ENCODE assay signal across 19 mouse cellular contexts in the genomic region with DNA sequence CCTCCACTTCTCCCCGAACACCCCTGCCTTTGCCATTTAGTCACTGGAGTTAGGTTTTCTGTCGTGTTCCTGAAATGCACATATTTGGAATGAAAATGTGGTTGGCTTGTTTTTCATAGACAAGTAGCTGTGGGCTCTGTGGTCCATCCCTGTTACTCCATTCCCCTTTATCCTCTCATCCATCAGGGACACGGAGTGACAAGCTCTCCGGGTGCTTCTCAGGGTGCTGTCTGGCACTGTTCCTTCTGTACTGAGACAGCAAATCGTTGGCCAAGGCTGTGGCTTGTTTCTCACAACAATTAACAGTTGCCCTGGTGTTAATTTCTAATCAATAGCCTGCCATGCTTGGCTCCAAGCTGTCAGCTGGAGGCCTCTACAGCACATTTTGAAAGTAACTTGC.
DNase-seq lines count a peak whose midpoint lies in the region; ATAC-seq and TF ChIP-seq lines count a peak whose summit lies in the region.
"Had no signal": no experiment of that assay in that cellular context is flagged by ENCODE, and none has a peak within 500 bp of the region (broad histone marks: within the 10 kb centered on the region; RNA-seq: fewer than 3 reads in every experiment).

No protein-coding gene starts in this region.

- 0 out of 2 replicates have a peak, but pooled peaks cover 4% of the 10 kb centered on the region for H3K36me3 ChIP-seq in forebrain, postnatal 0 days (ENCODE audit: insufficient read depth)
- H3K36me3 ChIP-seq in forebrain, embryonic 14.5 days (ENCODE audit: control insufficient read depth, insufficient read depth, low read length), result no peaks in the 10 kb centered on the region
- H3K36me3 ChIP-seq: embryonic facial prominence, embryonic 13.5 days; forebrain, embryonic 15.5 days; heart, embryonic 13.5 days; hindbrain, embryonic 12.5 days; intestine, embryonic 15.5 days had no signal

- H3K4me1 ChIP-seq in forebrain, postnatal 0 days (ENCODE audit: insufficient read depth), result no peaks in the 10 kb centered on the region
- H3K4me1 ChIP-seq in forebrain, embryonic 14.5 days (ENCODE audit: control insufficient read depth, insufficient read depth, low read length), result no peaks in the 10 kb centered on the region
- H3K4me1 ChIP-seq: embryonic facial prominence, embryonic 13.5 days; forebrain, embryonic 15.5 days; heart, embryonic 13.5 days; hindbrain, embryonic 12.5 days; intestine, embryonic 15.5 days had no signal

- H3K27ac ChIP-seq in forebrain, postnatal 0 days (ENCODE audit: low read depth, low read length), result no peak overlapping the region
- H3K27ac ChIP-seq in forebrain, embryonic 14.5 days (ENCODE audit: low read depth, low read length), result no peak overlapping the region
- H3K27ac ChIP-seq in layer of hippocampus, adult 2 months, result peak overlapping the region; percentile 81
- H3K27ac ChIP-seq: embryonic facial prominence, embryonic 13.5 days; forebrain, embryonic 15.5 days; gastrocnemius, adult 2 months; heart, embryonic 13.5 days; hindbrain, embryonic 12.5 days; intestine, embryonic 15.5 days had no signal

- H3K4me3 ChIP-seq in forebrain, postnatal 0 days (ENCODE audit: low read depth, low read length), result no peak overlapping the region
- H3K4me3 ChIP-seq in forebrain, embryonic 14.5 days (ENCODE audit: low read depth, low read length), result no peak overlapping the region
- no peak overlapping the region for H3K4me3 ChIP-seq in layer of hippocampus, adult 2 months
- H3K4me3 ChIP-seq: embryonic facial prominence, embryonic 13.5 days; forebrain, embryonic 15.5 days; gastrocnemius, adult 2 months; heart, embryonic 13.5 days; hindbrain, embryonic 12.5 days; intestine, embryonic 15.5 days had no signal

- no peak for TF ChIP-seq POLR2A in brain, embryonic 14.5 days (IDR thresholded peaks at IDR 0.05; ENCODE audit: borderline replicate concordance, extremely low read depth, insufficient read depth, insufficient read length, poor library complexity, severe bottlenecking)

- no peak for TF ChIP-seq CTCF in forebrain, postnatal 0 days (IDR thresholded peaks at IDR 0.05; ENCODE audit: low read depth)
- no peak for TF ChIP-seq CTCF in layer of hippocampus, adult 2 months (conservative IDR thresholded peaks at IDR 0.05)
- no peak for TF ChIP-seq CTCF in brain, embryonic 14.5 days (IDR thresholded peaks at IDR 0.05; ENCODE audit: borderline replicate concordance, extremely low read depth, insufficient read depth, insufficient read length)

- H3K9ac ChIP-seq in forebrain, postnatal 0 days, result no peak overlapping the region
- no peak overlapping the region for H3K9ac ChIP-seq in forebrain, embryonic 14.5 days (ENCODE audit: low read length)
- H3K9ac ChIP-seq: embryonic facial prominence, embryonic 13.5 days; forebrain, embryonic 15.5 days; heart, embryonic 13.5 days; hindbrain, embryonic 12.5 days; intestine, embryonic 15.5 days had no signal

- H3K9me3 ChIP-seq in forebrain, postnatal 0 days (ENCODE audit: low read length), result no peaks in the 10 kb centered on the region
- no peaks in the 10 kb centered on the region for H3K9me3 ChIP-seq in forebrain, embryonic 14.5 days (replicated peaks; ENCODE audit: control insufficient read depth, low read length)
- H3K9me3 ChIP-seq: embryonic facial prominence, embryonic 13.5 days; forebrain, embryonic 15.5 days; heart, embryonic 13.5 days; hindbrain, embryonic 12.5 days; intestine, embryonic 15.5 days had no signal

- DNase-seq in forebrain, postnatal 0 days, result no peak
- no peak for DNase-seq in forebrain, embryonic 14.5 days (ENCODE audit: low spot score)
- DNase-seq in layer of hippocampus, adult 2 months (ENCODE audit: low spot score in 2 of 2), result no peak
- no peak for DNase-seq in layer of hippocampus, adult 9-10 months (ENCODE audit: low spot score)
- peak; percentile 37 for DNase-seq in brain, embryonic 14.5 days (ENCODE audit: low read depth)
- DNase-seq in ovary, postnatal 36 days (ENCODE audit: low spot score), result no peak
- DNase-seq: adrenal gland, adult 2 months; adrenal gland, postnatal 25 days; cerebellum, adult 11 months; cerebellum, postnatal 36 days; gastrocnemius, adult 2 months; gastrocnemius, postnatal 25 days; heart, postnatal 36 days had no signal

- ATAC-seq in forebrain, postnatal 0 days, result peak; percentile 18; the same call in 1 of the 2 replicates
- ATAC-seq in forebrain, embryonic 14.5 days, result no peak
- ATAC-seq: forebrain, embryonic 15.5 days; intestine, embryonic 15.5 days had no signal

- WGBS in forebrain, postnatal 0 days, result 44% methylated on average over 5 of the region's 5 CpGs
- whole genome bisulfite sequencing in forebrain, embryonic 14.5 days, result 50% methylated on average over 5 of the region's 5 CpGs

- no peak overlapping the region for H3K4me2 ChIP-seq in forebrain, postnatal 0 days (ENCODE audit: low read depth)
- no peak overlapping the region for H3K4me2 ChIP-seq in forebrain, embryonic 14.5 days (ENCODE audit: low read length)
- H3K4me2 ChIP-seq: embryonic facial prominence, embryonic 13.5 days; forebrain, embryonic 15.5 days; heart, embryonic 13.5 days; hindbrain, embryonic 12.5 days; intestine, embryonic 15.5 days had no signal

- no peaks in the 10 kb centered on the region for H3K27me3 ChIP-seq in forebrain, postnatal 0 days (ENCODE audit: insufficient read depth, low read length)
- H3K27me3 ChIP-seq in forebrain, embryonic 14.5 days (replicated peaks; ENCODE audit: control insufficient read depth, insufficient read depth, low read length), result no peaks in the 10 kb centered on the region
- H3K27me3 ChIP-seq: CH12.LX; embryonic facial prominence, embryonic 13.5 days; forebrain, embryonic 15.5 days; heart, embryonic 13.5 days; hindbrain, embryonic 12.5 days; intestine, embryonic 15.5 days had no signal
